Comparison of ENCODE assay signal across 27 mouse cellular contexts in genomic region chr13:29913061-29913460, GRCm38 (mm10).
"Had no signal": no experiment of that assay in that cellular context is flagged by ENCODE, and none has a peak within 500 bp of the region (broad histone marks: within the 10 kb centered on the region; RNA-seq: fewer than 3 reads in every experiment).

No protein-coding gene starts in this region.

- H3K9me3 ChIP-seq: heart, embryonic 12.5 days; hindbrain, embryonic 12.5 days; intestine, embryonic 15.5 days; limb, embryonic 12.5 days; liver, embryonic 13.5 days; liver, embryonic 15.5 days had no signal

- H3K4me2 ChIP-seq: heart, embryonic 12.5 days; hindbrain, embryonic 12.5 days; hindbrain, embryonic 14.5 days; intestine, embryonic 15.5 days; limb, embryonic 12.5 days; liver, embryonic 11.5 days; liver, embryonic 13.5 days; liver, embryonic 15.5 days had no signal

- ATAC-seq: hindbrain, embryonic 16.5 days; inflammation-experienced regulatory T-cells, adult 6 months; intestine, embryonic 15.5 days; intestine, postnatal 0 days; liver, postnatal 0 days had no signal

- H3K27ac ChIP-seq: gastrocnemius, adult 2 months; heart, adult 2 months; hindbrain, embryonic 10.5 days; hindbrain, embryonic 12.5 days; hindbrain, embryonic 14.5 days; intestine, embryonic 15.5 days; layer of hippocampus, adult 2 months; left cerebral cortex, adult 2 months; liver, embryonic 13.5 days; liver, embryonic 15.5 days had no signal

- H3K4me1 ChIP-seq: hindbrain, embryonic 10.5 days; hindbrain, embryonic 12.5 days; intestine, embryonic 15.5 days; liver, embryonic 13.5 days; liver, embryonic 15.5 days had no signal

- H3K27me3 ChIP-seq: heart, embryonic 12.5 days; hindbrain, embryonic 12.5 days; intestine, embryonic 15.5 days; limb, embryonic 12.5 days; liver, embryonic 13.5 days; liver, embryonic 15.5 days had no signal

- H3K4me3 ChIP-seq: gastrocnemius, adult 2 months; heart, adult 2 months; heart, embryonic 12.5 days; hindbrain, embryonic 10.5 days; hindbrain, embryonic 12.5 days; intestine, embryonic 15.5 days; layer of hippocampus, adult 2 months; left cerebral cortex, adult 2 months; limb, embryonic 12.5 days; liver, embryonic 13.5 days; liver, embryonic 15.5 days had no signal

- DNase-seq: gastrocnemius, adult 2 months; gastrocnemius, postnatal 10 days; gastrocnemius, postnatal 25 days; heart, adult 2 months; heart, postnatal 10 days; heart, postnatal 4 days; kidney, adult 18-20 months; kidney, adult 8-10 months; kidney, postnatal 10 days; kidney, postnatal 25 days; kidney, postnatal 4 days; liver; liver, embryonic 13.5 days; liver, postnatal 0 days had no signal

- H3K9ac ChIP-seq: heart, embryonic 12.5 days; hindbrain, embryonic 12.5 days; hindbrain, embryonic 14.5 days; intestine, embryonic 15.5 days; limb, embryonic 12.5 days; liver, embryonic 13.5 days; liver, embryonic 15.5 days; liver, postnatal 0 days had no signal
